Mouse (Mus musculus) v-Abl transformed pro-B cells (cell line): ENCODE measurements around the gene Carns1.
"Not testable (repeated sequence)": the region's sequence is repeated elsewhere in the genome, so short reads cannot be mapped to it uniquely, and the experiment has no call there.

Experiments
- in situ Hi-C, 2 experiments: fragments of 400-800 bp; cut with MboI; formaldehyde crosslinking; loops; one replicate each; pipeline ENCODE4 v1.15.1; 2025; ENCODE audit not compliant: unreplicated experiment in 2 of 2

Carns1 gene

DNA sequence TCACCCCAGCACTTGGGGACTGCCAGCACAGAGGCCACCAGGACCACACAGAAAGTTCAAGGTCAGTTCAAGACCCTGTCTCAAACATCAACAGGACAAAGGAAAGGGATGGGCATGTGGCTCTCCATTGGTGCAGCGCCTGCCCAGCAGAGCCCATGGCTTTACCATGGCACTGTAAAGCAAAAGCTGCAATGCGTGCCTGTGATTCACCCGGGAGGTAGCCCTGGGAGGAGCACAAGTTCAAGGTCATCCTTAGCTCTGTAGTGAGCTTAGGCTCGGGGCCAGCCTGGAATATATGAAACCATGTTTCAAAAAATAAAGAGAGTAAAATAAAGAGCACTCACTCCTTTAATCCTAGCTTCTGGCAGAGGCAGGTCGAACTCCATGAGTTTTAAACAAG is 23.4 kb downstream of the Carns1 start:
- in situ Hi-C loops = no loop called here

DNA sequence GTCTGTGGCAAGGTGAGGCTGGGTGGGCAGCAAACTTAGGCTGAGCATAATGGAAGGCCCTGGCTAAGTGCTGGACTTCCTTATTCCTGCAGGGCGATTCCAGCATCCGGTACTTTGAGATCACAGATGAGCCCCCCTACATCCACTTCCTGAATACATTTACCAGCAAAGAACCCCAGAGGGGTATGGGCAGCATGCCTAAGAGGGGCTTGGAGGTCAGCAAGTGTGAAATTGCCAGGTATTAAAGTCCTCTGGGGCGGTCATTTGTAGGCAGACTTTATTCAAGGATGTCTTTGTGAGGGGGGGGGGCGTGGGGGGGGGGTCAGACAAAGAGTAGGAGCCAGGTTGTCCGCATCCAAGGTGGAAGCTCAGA is 23.8 kb downstream of the Carns1 start:
- in situ Hi-C loops = no loop called here

DNA sequence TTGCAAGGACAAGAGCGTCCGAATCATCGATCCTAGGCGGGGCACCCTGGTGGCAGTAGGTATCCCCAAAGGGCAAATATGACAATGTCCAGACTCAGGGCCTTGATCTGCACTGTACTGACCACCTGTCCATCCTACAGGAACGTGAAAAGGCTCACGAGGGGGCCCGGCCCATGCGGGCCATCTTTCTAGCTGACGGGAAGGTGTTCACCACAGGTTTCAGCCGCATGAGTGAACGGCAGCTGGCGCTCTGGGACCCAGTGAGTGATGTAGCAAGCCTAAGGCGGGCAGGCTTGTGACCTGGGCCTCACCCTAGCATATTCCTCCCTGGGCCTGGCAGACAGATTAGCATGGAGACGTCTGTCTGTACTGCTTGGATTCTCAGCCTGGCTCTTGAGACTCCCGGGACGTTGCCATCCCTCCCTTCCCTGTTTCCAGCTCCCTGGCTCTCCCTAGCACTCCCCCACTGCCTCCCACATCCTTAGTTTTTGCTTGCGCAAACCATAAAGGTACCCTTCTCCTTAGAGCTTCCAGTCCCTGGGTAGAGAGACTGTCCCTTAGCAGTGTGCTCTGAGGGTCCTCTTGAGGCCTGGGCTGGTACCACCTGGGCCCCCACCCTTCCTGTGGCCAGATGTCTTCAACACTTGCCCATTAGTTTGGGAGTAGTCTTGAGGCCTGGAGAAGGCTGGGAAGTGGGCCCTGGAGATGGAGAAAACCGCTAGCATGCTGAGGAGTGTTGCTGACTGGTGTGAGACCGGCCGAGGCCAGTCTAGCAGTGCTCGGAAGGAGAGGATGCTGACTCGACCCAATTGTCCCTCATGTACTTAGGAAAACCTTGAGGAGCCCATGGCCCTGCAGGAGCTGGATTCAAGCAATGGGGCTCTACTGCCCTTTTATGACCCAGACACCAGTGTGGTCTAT is 24.5 kb downstream of the Carns1 start:
- in situ Hi-C loops = no loop called here

DNA sequence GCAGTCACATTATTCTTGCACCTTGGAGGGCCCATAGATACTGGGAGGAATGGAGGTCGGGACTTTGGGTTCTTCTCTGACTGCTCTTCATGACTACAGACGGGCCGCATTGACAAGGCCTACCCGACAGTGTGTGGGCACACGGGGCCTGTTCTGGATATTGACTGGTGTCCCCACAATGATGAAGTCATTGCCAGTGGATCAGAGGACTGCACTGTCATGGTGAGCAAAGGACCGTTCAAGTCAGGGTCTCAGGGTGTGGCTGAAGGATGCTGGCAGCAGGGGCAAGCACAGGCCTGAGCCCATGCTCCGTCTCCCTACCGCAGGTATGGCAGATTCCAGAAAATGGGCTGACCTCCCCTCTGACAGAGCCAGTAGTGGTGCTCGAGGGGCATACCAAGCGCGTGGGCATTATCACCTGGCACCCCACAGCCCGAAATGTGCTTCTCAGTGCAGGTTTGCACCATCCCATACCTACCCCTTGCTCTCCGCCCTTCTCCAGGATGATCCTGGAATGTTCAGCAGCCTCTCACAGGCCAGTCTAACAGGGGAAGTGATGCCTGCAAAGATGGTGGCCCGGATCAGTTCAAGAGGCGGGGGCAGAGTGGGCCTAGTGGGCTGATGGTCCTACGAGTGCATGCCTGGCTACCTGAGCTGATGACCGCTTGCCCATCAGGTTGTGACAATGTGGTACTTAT is 25.4 kb downstream of the Carns1 start:
- in situ Hi-C loops = no loop called here

DNA sequence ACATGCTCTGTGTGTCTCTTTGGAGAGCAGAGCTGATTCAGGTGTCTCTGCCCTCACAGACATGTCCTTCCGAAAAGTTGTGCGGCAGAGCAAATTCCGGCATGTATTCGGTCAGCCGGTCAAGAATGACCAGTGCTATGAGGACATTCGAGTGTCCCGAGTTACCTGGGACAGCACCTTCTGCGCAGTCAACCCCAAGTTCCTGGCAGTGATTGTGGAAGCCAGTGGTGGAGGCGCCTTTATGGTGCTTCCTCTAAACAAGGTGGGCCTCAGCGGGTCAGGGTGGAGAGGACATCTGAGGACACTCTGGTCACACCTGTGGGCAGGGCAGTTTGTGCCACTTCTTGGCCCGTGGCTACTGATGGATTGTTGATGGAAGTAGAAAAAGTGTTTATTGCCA is 26.0 kb downstream of the Carns1 start:
- in situ Hi-C loops = no loop called here

DNA sequence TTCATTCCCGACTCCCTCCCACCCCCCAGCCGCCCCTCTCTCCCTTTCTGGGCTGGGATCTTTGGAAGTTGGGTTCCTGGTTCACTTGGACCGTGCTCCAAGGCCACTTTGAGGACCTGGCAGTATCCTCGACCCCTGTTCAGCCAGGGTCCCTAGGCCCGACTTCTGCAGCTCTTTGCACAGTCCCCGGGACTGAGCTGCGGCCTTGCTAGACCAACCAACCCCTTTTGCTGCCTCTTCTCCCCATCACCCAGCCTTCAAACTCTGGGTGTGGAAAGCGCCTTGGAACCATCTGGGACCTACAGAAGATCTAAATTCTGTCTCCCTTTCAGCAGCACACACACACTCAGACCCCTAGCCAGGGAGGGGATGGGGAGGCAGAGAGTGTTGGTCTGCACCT is 26.5 kb downstream of the Carns1 start:
- in situ Hi-C loops = no loop called here

DNA sequence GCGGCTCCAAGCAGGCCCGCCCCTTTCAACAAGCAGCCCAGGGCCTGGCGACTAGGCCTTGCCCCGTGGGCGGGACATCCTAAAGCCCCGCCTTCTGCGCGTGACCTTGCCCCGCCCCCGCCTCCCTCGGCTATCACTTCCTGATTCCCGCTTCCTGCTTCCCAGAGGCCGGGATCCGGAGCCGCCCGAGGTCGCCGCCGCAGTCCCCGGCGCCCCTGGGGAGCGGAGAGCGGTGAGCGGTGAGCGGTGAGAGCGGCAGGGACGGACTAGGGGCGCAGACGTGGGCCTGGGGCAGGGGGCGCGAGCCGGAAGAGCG is 26.8 kb downstream of the Carns1 start, which contains the start of gene Coro1b:
Gene Coro1b (plus strand): TSS at position 129 of the 316 bp plus-strand sequence.
- in situ Hi-C loops = no loop called here

DNA sequence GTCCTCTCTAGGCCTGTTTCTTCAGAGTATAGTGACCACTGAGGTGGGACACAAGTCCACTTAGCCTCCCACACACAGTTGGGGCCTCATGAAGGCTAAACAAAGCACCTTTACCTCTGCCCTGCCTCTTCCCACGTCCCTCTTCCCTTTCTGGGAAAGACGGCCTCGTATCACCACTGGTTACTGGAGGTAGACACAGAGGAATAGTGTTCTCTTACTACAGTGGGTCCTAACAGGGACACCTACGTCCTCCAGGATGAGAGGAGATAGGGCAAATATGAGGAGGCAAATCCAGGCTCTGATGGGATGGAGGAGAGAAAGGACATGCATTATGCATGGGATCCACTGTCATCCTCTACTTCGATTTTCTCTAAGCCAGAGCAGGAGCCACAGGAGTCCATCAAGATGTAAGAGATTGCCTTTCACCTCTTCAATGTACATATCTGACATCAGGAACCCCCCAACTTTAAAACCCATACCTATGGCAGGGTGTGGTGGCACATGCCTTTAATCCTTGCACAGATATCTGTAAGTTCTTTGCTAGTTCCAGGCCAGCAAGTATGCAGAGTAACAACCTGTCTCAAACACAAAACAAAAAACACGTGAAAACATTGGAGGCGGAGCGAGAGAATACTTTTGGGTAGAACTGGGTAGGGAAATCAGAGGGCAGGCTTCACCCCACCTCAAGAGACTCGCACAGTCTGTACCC is 27.3 kb downstream of the Carns1 start:
- in situ Hi-C loops = no loop called here

DNA sequence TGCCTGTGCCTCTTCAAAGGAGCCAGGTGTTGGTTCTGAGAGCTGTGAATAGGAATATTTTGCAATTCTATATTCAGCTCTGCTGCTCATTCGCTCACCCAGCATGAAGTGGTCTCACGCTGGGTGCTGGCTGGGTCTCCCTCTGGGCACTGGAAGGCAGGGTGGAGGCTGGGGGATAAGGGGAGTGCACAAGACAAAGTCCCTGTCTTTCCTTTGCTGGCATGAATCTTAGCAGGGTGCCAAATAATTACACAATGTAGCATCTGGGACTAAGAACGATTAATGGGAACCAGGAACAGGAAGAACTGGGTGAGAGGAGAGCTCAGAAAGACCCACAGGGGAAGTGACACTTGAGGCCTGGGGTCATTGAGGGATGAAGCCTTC is 28.3 kb downstream of the Carns1 start:
- in situ Hi-C loops = no loop called here

DNA sequence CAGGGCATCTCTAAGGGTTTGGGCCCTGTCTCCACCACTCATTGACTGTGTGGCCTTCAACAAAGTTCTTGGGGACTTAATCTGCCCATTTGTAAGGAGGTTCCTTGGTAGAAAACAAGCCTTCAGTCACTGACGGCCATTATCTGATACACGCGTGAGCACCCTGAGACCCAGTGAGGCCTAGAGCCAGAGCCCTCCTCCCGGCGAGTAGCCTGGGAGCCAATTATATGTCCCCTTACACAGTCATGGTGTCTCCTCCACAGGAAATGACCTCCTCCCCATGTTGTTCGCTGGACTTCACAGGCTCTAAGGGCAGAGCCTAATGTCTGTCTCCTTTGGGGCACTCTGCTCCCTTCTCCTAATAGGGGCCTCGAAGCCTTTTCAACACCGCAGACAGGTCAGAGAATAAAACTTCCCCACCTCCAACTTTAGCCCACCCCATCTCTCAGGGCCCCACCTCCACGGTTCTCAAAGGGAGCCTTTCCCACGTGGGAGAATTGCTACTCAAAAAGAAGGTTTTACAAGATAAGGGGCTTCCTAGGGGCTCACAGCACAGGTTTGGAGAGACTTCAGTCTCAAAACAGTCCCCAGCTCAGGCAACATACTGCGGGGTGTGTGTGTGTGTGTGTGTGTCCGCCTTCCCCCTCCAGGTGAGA is 28.8 kb downstream of the Carns1 start:
- in situ Hi-C loops = no loop called here

DNA sequence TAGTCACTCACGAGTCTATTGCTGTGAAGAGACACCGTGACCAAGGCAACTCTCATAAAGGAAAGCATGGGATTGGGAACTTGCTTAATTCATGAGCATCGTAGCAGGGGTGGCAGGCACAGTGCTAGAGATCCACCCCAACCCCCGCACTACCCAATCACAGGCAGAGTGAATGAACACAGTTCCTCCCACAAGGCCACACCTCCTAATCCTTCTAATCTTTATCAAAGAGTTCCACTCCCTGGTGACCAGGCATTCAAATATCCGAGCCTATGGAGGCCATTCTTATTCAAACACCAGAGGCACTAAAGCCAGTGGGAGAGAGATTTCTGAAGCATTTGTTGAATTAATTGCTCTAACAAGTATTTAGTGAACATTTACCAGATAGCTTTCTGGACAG is 29.3 kb downstream of the Carns1 start:
- in situ Hi-C loops = no loop called here

DNA sequence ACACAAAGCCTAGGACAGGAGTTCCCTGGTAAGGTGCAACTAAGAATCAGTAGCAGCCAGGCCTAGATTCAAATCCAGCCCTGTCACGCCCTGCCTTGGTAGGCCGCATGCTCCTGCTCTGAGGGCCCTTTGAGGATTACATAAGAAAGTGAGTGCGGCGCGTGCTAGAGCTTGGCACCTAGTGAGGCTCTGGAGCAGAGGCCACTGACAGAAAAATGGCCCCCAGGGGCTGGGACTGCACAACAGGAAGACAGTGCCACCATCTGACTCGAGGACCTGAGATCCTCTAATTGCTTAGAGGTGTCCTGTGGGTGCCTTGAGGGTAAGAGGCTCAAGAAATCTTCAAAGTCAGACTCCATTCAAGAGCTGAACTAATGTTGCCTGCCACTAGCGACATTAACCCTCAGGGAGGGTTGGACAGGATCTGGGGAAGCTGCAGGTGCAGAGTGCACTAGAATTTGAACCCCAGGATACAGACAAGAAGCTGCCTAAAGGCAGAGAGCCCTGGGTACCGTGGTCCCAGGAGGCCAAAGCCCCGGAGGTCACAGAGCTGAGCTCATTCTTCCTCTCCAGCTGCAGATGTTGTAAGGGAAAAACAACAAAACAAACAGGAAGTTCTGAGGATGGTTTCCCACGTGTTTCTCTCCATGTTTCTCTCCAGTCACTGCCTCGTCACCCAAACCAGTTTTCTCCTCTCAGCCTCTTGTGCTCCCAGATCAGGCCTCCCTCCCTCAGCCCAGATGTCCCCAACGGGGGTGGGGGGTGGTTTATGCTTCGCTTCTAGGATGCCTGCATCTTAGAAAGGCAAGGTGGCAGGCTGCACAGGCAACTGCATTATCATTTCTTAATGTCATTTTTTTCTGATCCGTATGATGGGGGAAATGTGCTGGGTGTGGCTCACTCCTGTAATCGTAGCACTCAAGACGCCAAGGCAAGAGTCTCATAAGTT is 30.5 kb downstream of the Carns1 start:
- in situ Hi-C loops = no loop called here

DNA sequence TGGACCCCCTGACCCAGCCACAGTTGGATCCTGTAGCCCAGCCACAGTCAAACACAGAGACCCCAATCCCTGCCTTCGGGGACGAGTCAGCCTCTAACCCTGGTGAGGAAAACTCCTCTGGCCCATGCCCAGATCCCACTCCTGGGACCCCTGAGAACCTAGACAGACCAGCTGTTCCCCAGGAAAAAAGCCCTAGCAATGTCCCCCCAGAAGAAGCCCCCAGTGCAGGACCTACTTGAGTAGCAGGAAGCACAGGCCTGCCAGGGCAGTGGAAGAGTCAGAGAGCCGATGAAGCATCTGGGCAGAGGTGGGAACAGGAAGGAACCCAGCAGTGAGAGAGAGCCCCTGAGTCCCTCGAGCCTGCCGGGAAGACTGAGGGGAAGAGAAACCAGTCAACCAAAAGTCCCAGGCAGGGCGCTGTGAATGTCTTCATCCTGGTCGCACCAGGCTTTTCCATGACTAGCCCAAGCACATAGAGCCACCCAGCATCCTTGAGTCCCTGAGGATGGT is 31.5 kb downstream of the Carns1 start, which contains the start of gene Cabp4:
Gene Cabp4 (minus strand): TSS at position 275 of the 510 bp plus-strand sequence.
- in situ Hi-C loops = no loop called here

DNA sequence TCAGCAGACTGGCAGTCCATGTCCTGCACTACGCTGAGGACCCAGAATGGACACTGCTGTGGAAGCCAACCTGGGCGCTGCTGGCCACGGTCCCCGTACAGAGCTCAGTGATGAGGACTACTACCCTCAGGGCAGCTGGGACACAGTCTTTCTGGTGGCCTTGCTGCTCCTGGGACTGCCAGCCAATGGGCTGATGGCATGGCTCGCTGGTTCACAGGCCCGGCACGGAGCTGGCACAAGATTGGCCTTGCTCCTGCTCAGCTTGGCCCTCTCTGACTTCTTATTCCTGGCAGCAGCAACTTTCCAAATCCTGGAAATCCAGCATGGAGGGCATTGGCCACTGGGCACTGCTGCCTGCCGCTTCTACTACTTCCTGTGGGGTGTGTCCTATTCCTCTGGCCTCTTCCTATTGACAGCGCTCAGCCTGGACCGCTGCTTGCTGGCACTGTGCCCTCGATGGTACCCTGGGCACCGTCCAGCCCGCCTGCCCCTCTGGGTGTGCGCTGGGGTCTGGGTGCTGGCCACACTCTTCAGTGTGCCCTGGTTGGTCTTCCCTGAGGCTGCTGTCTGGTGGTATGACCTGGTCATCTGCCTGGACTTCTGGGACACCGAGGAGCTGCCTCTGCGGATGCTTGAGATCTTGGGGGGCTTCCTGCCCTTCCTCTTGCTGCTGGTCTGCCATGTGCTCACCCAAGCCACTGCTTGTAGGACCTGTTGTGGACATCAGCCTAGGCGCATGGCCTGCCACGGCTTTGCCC is 32.7 kb downstream of the Carns1 start:
- in situ Hi-C loops = no loop called here

DNA sequence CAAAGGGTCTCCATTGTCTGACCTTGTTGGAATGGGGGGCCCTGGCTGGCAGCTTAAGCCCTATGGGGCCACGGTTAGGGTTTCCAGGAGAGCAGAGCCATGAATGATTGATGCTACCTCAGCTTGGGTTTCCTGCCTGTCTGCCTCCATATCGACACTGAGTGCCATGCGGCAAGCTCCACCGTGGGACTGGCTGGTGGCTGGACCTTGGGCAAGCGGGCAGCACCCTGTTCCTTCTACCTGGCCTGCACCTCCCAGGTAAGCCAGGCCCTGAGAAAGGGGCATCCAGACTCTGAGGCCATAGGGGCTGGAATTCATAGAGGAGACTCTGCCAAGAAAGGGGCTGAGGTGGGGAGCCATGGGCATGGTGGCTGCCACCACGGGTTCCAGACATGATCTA is 35.1 kb downstream of the Carns1 start:
- in situ Hi-C loops = no loop called here

DNA sequence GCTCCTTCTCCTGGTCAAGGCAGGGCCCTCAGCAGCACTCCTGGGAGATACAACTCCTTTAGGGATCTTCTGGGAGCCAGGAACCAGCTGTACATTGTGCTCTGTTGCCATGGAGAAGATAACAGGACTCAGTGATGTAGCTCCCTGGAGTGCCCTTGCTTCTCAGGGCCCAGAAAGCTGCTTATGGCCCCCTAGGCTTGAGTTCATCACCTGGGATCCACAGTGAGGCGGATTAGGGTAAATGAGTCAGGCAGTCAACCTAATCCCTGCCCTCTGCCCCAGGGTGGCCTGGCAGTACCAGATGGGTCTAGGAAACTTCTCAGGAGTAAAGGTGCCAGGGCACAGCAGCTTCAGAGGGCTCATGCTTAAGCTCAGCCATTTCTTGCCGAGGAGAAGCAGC is 35.8 kb downstream of the Carns1 start, which contains the start of gene Gpr152:
Gene Gpr152 (plus strand): TSS at position 342 of the 400 bp plus-strand sequence.
- in situ Hi-C loops = no loop called here

DNA sequence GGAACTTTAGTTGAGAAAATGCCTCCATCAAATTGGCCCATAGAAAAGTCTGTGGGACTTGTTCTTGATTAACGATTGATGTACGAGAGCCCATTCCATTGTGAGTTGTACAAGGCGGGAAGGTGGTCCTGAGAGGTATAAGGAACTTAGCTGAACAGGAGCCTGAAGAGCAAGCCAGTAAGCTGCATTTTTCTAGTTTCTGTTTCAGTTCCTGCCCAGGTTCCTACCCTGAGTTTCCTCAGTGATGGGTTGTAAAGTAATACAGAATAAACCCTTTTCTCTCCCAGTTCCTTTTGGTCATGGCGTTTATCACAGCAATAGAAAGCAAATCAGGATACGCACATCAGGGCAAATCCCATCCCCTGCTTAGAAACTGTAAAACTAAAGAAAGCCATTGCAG is 37.4 kb downstream of the Carns1 start:
- in situ Hi-C loops = no loop called here

DNA sequence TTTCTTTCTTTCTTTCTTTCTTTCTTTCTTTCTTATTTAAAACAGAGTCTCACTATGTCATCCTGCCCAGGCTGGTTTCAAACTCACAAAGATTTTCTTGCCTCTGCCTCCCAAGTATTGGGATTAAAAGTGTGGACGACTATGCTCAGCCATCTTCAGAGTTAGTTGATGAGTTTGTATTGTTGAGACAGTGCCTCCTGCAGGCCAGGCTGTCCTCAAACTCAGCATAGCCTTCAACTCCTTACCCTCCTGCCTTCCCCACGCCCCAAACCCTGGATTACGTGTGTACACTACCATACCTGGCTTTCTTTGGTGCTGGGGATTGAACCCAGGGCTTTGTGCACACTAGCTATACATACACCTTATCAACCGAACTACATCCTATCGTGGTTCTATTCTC is 38.8 kb downstream of the Carns1 start:
- in situ Hi-C loops = no loop called here

DNA sequence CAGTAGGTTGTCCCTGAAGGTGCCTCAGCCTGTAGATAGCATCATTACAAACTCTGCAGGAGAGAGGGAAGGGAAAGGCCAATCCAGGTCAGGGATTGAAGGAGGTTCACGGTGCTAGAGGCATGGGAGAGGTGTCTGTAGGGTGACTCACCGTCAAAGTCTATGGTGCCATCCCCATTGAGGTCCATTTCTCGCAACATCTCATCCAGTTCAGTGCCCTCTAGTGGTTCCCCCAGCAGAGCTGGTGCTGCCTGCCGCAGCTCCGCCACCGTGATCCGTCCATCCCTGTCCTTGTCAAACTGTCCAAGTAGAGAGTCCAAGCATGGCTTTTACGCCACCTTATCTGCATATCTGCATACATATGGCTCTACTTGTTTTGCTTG is 39.3 kb downstream of the Carns1 start:
- in situ Hi-C loops = not testable (repeated sequence)
